Mouse (Mus musculus) limb, embryonic 15.5 days (tissue): ENCODE data around the gene Zbtb38. TPM values are rescaled to one million over a fixed set of nuclear protein-coding genes. Genes with fewer than 3 reads are reported as not detected.

Source experiments
- ATAC-seq: fragments of 200-750 bp; cut with Nextera tagmentation; 2 replicates; pipeline ENCODE4 v1.8.0; 2017; ENCODE audit warnings: low read depth, moderate TSS enrichment; ENCODE audit not compliant: insufficient number of reproducible peaks, low FRiP score, low TSS enrichment
- H3K27ac ChIP-seq: fragments of 300-500 bp; sonication (generic); 2 replicates; pipeline ENCODE4 v1.5.1; 2015; ENCODE audit warnings: moderate library complexity, mild to moderate bottlenecking, inconsistent platforms
- H3K27me3 ChIP-seq: fragments of 300-500 bp; sonication (generic); 2 replicates; pipeline ENCODE4 v1.6.1; 2015; ENCODE audit warnings: inconsistent platforms
- H3K36me3 ChIP-seq: fragments of 300-500 bp; sonication (generic); 2 replicates; pipeline ENCODE4 v1.6.1; 2015; ENCODE audit warnings: inconsistent platforms
- H3K4me1 ChIP-seq: fragments of 300-500 bp; sonication (generic); 2 replicates; pipeline ENCODE4 v1.6.1; 2015; ENCODE audit warnings: inconsistent platforms
- H3K4me2 ChIP-seq: fragments of 300-500 bp; sonication (generic); 2 replicates; pipeline ENCODE4 v1.6.1; 2015; ENCODE audit warnings: mild to moderate bottlenecking, inconsistent platforms
- H3K4me3 ChIP-seq: fragments of 300-500 bp; sonication (generic); 2 replicates; pipeline ENCODE4 v1.5.1; 2015; ENCODE audit warnings: mild to moderate bottlenecking, inconsistent platforms
- H3K9ac ChIP-seq: fragments of 300-500 bp; sonication (generic); 2 replicates; pipeline ENCODE4 v1.6.1; 2015; ENCODE audit warnings: inconsistent platforms
- H3K9me3 ChIP-seq: fragments of 300-500 bp; sonication (generic); 2 replicates; pipeline ENCODE4 v1.6.1; 2016; ENCODE audit warnings: inconsistent platforms
- WGBS: fragments of 180-500 bp; shearing (Covaris S2); methylation state at CpG from one replicate; pipeline ENCODE4 v1.1.7; 2015; 5-methylcytosine and 5-hydroxymethylcytosine counted together
- polyA plus RNA-seq: library from polyadenylated mRNA; unstranded; fragments of >200 nt; fragmentation: Nextera tagmentation; extraction: Ambion mirVana; gene quantifications from 2 replicates; pipeline ENCODE4 v1.2.1, GENCODE M21; 2015

The Zbtb38 gene
- polyA plus RNA-seq, 1 experiment from 2014 or later: 17.2 TPM

- ATAC-seq: no peak
- no peaks in the 10 kb centered on the region for H3K27me3 ChIP-seq
Observed at GRCm38 (mm10) chr9:96728338-96729162, 24.1 kb downstream of the Zbtb38 start.

GRCm38 (mm10) chr9:96727688-96728087 is 24.9 kb downstream of the Zbtb38 start:
- no peak for ATAC-seq
- H3K4me1 ChIP-seq: peaks cover 27% of the 10 kb centered on the region

More at GRCm38 (mm10) chr9:96728338-96729162, 24.1 kb downstream of the Zbtb38 start:
- H3K36me3 ChIP-seq: no peaks in the 10 kb centered on the region
- H3K4me2 ChIP-seq: no peak overlapping the region
- H3K4me3 ChIP-seq: no peak overlapping the region
- H3K27ac ChIP-seq: peak overlapping the region; percentile 68
- H3K9ac ChIP-seq: no peak overlapping the region
- no peaks in the 10 kb centered on the region for H3K9me3 ChIP-seq
- WGBS: 47% methylated on average over 16 of the region's 16 CpGs
- peaks cover 27% of the 10 kb centered on the region for H3K4me1 ChIP-seq

GRCm38 (mm10) chr9:96726336-96727131 is 26.1 kb downstream of the Zbtb38 start:
- H3K4me1 ChIP-seq: peaks cover 27% of the 10 kb centered on the region
- H3K4me3 ChIP-seq: no peak overlapping the region
- 52% methylated on average over 14 of the region's 14 CpGs for WGBS
- no peaks in the 10 kb centered on the region for H3K9me3 ChIP-seq
- H3K27me3 ChIP-seq: no peaks in the 10 kb centered on the region
- no peak overlapping the region for H3K4me2 ChIP-seq
- ATAC-seq: no peak
- no peak overlapping the region for H3K9ac ChIP-seq
- H3K36me3 ChIP-seq: no peaks in the 10 kb centered on the region
- H3K27ac ChIP-seq: no peak overlapping the region

More at GRCm38 (mm10) chr9:96727688-96728087, 24.9 kb downstream of the Zbtb38 start:
- H3K27ac ChIP-seq: peak overlapping the region; percentile 68
- H3K4me2 ChIP-seq: no peak overlapping the region
- no peak overlapping the region for H3K9ac ChIP-seq
- H3K9me3 ChIP-seq: no peaks in the 10 kb centered on the region
- WGBS: 64% methylated on average over 6 of the region's 6 CpGs
- H3K36me3 ChIP-seq: no peaks in the 10 kb centered on the region
- no peak overlapping the region for H3K4me3 ChIP-seq
- H3K27me3 ChIP-seq: no peaks in the 10 kb centered on the region

DNA sequence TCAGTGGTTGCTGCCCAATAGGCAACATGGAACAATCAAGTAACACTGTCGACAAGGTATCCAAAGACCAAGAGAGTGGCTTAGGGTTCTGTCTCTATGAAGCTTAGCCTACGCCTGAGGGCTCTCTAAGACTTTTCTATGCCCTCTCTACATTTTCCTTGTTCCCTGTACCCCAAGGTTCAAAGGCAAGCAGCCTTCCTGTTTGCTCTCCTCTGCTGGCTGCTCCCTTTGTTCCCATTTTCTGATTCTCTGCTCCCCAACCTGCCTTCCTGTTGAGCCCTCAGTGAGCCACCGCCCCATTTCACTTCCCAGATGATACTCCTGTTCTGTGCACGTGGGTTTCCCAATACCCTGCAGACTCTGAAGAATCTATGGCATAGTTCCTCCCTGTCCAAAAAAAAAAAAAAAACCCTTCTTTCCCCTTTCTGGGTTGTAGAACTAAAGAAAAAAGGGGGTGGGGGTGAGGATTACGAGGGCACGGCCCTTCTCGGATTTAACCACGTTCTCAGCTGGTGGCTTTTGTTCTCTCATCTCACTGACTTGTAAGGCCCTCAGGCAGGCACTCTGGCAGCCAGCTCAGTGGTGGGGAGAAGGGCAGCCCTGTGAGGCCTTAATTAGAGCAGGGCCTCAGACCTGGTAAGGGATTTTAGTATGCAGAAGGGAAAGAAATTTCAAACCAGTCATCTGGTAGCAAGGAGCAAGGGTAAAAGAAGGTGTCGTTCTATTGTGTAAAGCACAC is 26.9 kb downstream of the Zbtb38 start:
- H3K27ac ChIP-seq: peak overlapping the region; percentile 12; the same call in 1 of the 2 replicates
- H3K9me3 ChIP-seq: no peaks in the 10 kb centered on the region
- ATAC-seq: no peak
- no peak overlapping the region for H3K9ac ChIP-seq
- no peak overlapping the region for H3K4me3 ChIP-seq
- peaks cover 27% of the 10 kb centered on the region for H3K4me1 ChIP-seq
- WGBS: 30% methylated on average over 9 of the region's 9 CpGs
- H3K27me3 ChIP-seq: no peaks in the 10 kb centered on the region
- no peak overlapping the region for H3K4me2 ChIP-seq
- H3K36me3 ChIP-seq: no peaks in the 10 kb centered on the region

DNA sequence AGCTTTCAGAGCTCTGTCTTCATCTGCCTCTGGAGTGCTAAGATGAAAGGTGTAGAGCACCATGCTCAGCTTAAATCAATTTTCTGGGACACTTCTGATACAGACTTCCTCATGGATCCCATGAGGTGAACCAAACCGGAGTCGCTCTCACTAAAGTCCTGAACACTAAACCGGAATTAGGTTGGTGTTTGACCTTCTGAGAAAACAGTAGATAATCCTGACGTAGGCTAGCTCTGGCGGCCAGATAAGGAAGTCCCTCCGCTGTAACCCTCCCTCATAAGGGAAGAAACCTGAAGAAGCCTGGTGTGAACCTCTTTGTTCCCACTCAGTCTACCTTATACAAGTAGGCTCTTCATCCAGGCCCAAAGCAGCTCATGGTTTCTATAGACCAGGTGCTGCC is 29.0 kb downstream of the Zbtb38 start:
- Histone ChIP-seq H3K9ac (no peak overlapping the region), H3K27me3 (no peaks in the 10 kb centered on the region), H3K4me1 (peaks cover 35% of the 10 kb centered on the region), H3K9me3 (no peaks in the 10 kb centered on the region), H3K4me2 (no peak overlapping the region), H3K27ac (no peak overlapping the region), H3K36me3 (no peaks in the 10 kb centered on the region), H3K4me3 (no peak overlapping the region)
- 91% methylated on average over 6 of the region's 6 CpGs for WGBS
- ATAC-seq: no peak

GRCm38 (mm10) chr9:96721163-96721799 is 31.4 kb downstream of the Zbtb38 start:
- Histone ChIP-seq H3K27me3 (no peaks in the 10 kb centered on the region), H3K36me3 (no peaks in the 10 kb centered on the region), H3K4me1 (peaks cover 19% of the 10 kb centered on the region; the same call in 1 of the 2 replicates), H3K27ac (no peak overlapping the region), H3K9ac (no peak overlapping the region), H3K4me3 (no peak overlapping the region), H3K9me3 (no peaks in the 10 kb centered on the region), H3K4me2 (no peak overlapping the region)
- no peak for ATAC-seq
- WGBS: 81% methylated on average over 8 of the region's 8 CpGs

DNA sequence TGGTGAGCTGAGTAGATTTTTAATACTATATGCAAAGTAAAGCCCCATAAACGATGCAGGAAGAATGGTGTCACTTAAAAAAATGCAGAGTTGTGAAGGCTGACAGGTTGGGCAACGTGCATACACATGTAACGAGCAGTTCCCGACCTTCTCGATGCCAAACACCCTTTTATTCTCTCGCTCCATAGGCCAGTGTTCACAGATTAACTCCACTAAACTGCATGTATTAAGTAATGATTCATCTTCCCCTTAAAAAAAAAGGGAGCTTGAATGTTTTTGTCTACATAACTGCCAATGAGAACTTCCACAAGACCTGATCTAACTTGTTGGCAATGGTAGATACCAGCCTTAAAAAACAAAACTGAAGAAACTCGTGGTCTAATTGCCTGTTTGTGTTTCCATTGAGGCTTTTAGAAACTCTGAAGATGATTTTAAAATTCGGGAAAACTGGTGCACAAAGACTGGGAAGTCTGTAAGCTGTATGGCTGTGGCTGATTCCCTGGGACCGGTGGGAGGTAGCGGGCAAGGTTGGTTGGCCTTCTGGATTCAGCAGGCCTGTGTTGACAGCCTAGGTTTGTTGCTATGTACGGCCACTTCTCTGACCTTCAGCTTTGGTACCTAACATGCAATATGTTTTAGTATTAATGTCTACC is 32.0 kb downstream of the Zbtb38 start:
- Histone ChIP-seq H3K4me3 (no peak overlapping the region), H3K27me3 (no peaks in the 10 kb centered on the region), H3K36me3 (no peaks in the 10 kb centered on the region), H3K9ac (peak overlapping the region; percentile 87; the same call in 1 of the 2 replicates), H3K9me3 (no peaks in the 10 kb centered on the region), H3K4me1 (peaks cover 17% of the 10 kb centered on the region), H3K27ac (no peak overlapping the region), H3K4me2 (no peak overlapping the region)
- 58% methylated on average over 11 of the region's 11 CpGs for WGBS
- no peak for ATAC-seq

GRCm38 (mm10) chr9:96719408-96720158 is 33.0 kb downstream of the Zbtb38 start:
- Histone ChIP-seq H3K36me3 (no peaks in the 10 kb centered on the region), H3K4me2 (peak overlapping the region; percentile 66), H3K27me3 (no peaks in the 10 kb centered on the region), H3K9me3 (no peaks in the 10 kb centered on the region), H3K4me3 (peak overlapping the region; percentile 79), H3K27ac (peak overlapping the region; percentile 91), H3K9ac (peak overlapping the region; percentile 87), H3K4me1 (peaks cover 21% of the 10 kb centered on the region)
- ATAC-seq: peak; percentile 68
- under 1% methylated on average over 83 of the region's 85 CpGs for WGBS

- Histone ChIP-seq H3K4me3 (peak overlapping the region; percentile 79), H3K4me1 (peaks cover 28% of the 10 kb centered on the region), H3K9ac (peak overlapping the region; percentile 87), H3K4me2 (peak overlapping the region; percentile 66), H3K9me3 (no peaks in the 10 kb centered on the region), H3K27me3 (no peaks in the 10 kb centered on the region), H3K36me3 (no peaks in the 10 kb centered on the region), H3K27ac (peak overlapping the region; percentile 91; the same call in 1 of the 2 replicates)
- ATAC-seq: no peak
- 46% methylated on average over 10 of the region's 10 CpGs for WGBS
Observed at GRCm38 (mm10) chr9:96718888-96719287, 33.7 kb downstream of the Zbtb38 start.

GRCm38 (mm10) chr9:96718402-96718798 is 34.2 kb downstream of the Zbtb38 start:
- H3K4me1 ChIP-seq: peaks cover 29% of the 10 kb centered on the region
- H3K27me3 ChIP-seq: no peaks in the 10 kb centered on the region
- H3K27ac ChIP-seq: no peak overlapping the region
- H3K4me3 ChIP-seq: peak overlapping the region; percentile 79; the same call in 1 of the 2 replicates
- H3K9me3 ChIP-seq: no peaks in the 10 kb centered on the region
- no peak for ATAC-seq
- H3K4me2 ChIP-seq: no peak overlapping the region
- no peaks in the 10 kb centered on the region for H3K36me3 ChIP-seq
- H3K9ac ChIP-seq: no peak overlapping the region
- 90% methylated on average over 8 of the region's 8 CpGs for WGBS
